Mouse (Mus musculus): ENCODE data around the gene Lactb. TPM values are rescaled to one million over a fixed set of nuclear protein-coding genes. Genes with fewer than 3 reads are reported as not detected.

Gene Lactb
- 15.4 and 21.9 TPM in 2 replicates for polyA plus RNA-seq (2011; ENCODE audit: insufficient read length, low read depth, missing spikeins)

DNA sequence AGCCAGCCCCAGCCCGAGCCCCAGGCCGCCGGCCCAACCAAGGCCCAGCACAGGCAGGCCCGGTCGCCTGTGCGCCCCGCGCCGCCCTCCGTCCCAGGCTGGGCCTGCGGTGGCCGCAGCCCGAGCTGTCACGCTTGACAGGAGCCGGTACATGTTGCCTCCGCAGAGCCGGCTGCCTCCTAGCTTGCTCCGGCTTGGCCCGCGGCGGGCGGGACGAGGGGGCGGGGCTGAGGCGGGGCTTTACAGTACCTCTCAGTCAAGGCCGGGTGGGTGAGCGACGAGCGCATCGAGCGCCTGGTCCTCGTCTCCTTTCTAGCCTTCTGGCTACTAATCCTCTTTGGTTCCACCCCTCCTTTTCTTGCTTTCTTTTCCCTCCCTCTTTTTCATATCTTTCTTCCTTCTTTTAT is at the start of gene Lactb:
Gene Lactb, minus strand, starts transcription at position 246 of the 407 bp plus-strand sequence.
- Histone ChIP-seq H3K4me1 (ENCODE audit: control insufficient read depth, insufficient read depth, low read length) (peaks cover 2% of the 10 kb centered on the region; the same call in 1 of the 2 replicates), H3K4me3 (ENCODE audit: insufficient read depth, low read length) (peak within 1 kb of the TSS; percentile 67), H3K27ac (ENCODE audit: insufficient read depth, low read length) (peak within 1 kb of the TSS; percentile 57; the same call in 1 of the 2 replicates)
- TF ChIP-seq POLR2A (IDR thresholded peaks at IDR 0.05; ENCODE audit: low read depth, low read length) (peak; percentile 74), CTCF (IDR thresholded peaks at IDR 0.05; ENCODE audit: borderline replicate concordance, insufficient read depth, low read length) (no peak)

DNA sequence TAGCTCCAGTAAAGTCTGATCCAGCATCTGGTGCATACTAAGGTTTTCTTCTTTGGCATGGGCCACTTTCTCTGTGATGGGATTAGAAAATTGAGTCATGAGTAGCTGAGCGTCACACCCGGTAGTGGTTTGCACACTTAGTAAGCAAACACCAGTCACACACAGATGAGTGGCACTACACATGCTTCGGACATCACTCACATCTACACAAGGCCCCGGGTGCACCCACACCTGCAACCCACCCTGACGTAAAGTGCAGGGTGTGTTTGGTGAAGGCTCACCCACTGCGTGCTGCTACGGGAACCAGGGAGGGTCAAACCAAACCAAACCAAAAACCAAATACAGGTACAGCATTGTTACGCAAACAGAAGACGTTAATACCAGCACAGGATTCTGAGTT is 48.1 kb upstream of the Lactb start:
- H3K27ac ChIP-seq (ENCODE audit: insufficient read depth, low read length): no peak overlapping the region
- TF ChIP-seq POLR2A (IDR thresholded peaks at IDR 0.05; ENCODE audit: low read depth, low read length) (no peak), CTCF (IDR thresholded peaks at IDR 0.05; ENCODE audit: borderline replicate concordance, insufficient read depth, low read length) (no peak)
- H3K4me3 ChIP-seq (ENCODE audit: insufficient read depth, low read length): no peak overlapping the region
- peaks cover 7% of the 10 kb centered on the region for H3K4me1 ChIP-seq (ENCODE audit: control insufficient read depth, insufficient read depth, low read length)

DNA sequence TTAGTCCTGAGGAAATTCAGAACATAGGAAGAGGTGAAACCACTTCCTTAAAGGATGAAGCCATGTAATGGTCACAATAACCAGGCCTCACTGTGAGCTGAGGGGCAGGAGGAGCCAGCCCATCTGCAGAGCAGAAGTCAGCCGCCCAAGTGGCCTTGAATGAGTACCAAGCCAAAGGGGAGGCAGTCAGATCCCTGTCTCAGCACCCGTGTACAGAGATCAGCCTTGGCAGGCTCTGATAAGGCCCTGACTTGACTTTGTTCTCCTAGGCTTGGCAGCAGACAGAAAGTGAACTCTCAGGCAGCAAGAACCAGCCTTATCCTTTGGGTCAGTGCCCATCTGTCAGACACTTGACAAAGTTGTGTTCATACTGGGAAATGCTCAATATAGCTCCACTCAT is 44.8 kb upstream of the Lactb start:
- H3K27ac ChIP-seq (ENCODE audit: insufficient read depth, low read length): peak overlapping the region; percentile 10; the same call in 1 of the 2 replicates
- no peaks in the 10 kb centered on the region for H3K4me1 ChIP-seq (ENCODE audit: control insufficient read depth, insufficient read depth, low read length)
- TF ChIP-seq CTCF (IDR thresholded peaks at IDR 0.05; ENCODE audit: borderline replicate concordance, insufficient read depth, low read length): no peak
- peak; percentile 38; the same call in 1 of the 2 replicates for TF ChIP-seq POLR2A (IDR thresholded peaks at IDR 0.05; ENCODE audit: low read depth, low read length)
- no peak overlapping the region for H3K4me3 ChIP-seq (ENCODE audit: insufficient read depth, low read length)

DNA sequence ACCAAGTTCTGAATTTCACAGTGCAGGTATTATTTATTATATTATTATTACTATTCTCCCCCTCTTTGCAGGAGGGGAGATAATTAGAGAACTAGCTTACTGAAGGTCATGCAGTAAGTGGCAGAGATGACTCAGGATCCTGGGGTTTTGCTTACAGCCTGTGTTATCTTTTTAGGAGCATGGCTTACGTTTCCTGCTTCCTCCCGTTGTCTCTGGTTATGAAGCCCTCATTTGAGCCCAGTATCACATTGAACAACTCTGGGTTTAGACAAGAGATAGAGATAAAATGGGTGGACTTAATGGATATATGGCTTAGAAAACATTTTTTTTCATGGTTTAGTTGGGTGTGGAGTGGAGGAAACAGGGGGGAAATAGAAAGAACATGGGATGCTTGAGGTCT is 38.2 kb upstream of the Lactb start:
- TF ChIP-seq CTCF (IDR thresholded peaks at IDR 0.05; ENCODE audit: borderline replicate concordance, insufficient read depth, low read length) (no peak), POLR2A (IDR thresholded peaks at IDR 0.05; ENCODE audit: low read depth, low read length) (no peak)
- H3K4me1 ChIP-seq (ENCODE audit: control insufficient read depth, insufficient read depth, low read length): peaks cover 10% of the 10 kb centered on the region; the same call in 1 of the 2 replicates
- H3K4me3 ChIP-seq (ENCODE audit: insufficient read depth, low read length): no peak overlapping the region

DNA sequence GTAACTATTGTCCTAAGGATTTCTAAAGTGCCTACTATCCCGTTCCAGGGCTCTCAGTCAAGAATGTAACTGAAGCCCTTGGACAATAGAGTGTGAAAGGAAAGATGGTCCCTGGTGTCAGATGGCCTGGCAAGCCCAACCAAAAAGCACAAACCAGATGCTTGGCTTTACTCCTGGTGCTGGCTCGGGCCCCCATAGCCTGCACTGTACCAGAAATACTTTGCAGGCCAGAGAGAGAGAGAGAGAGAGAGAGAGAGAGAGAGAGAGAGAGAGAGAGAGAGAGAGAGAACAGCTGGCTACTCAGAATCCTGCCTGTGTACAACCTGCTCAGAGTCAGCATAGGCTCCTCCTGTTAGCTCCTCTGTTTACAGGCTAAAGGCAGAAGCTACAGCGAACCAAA is 37.2 kb upstream of the Lactb start:
- Histone ChIP-seq H3K4me1 (ENCODE audit: control insufficient read depth, insufficient read depth, low read length) (peaks cover 11% of the 10 kb centered on the region; the same call in 1 of the 2 replicates), H3K27ac (ENCODE audit: insufficient read depth, low read length) (peak overlapping the region; percentile 22; the same call in 1 of the 2 replicates), H3K4me3 (ENCODE audit: insufficient read depth, low read length) (no peak overlapping the region)
- TF ChIP-seq CTCF (IDR thresholded peaks at IDR 0.05; ENCODE audit: borderline replicate concordance, insufficient read depth, low read length) (no peak), POLR2A (IDR thresholded peaks at IDR 0.05; ENCODE audit: low read depth, low read length) (no peak)

More for the DNA sequence above, 38.2 kb upstream of the Lactb start:
- H3K27ac ChIP-seq (ENCODE audit: insufficient read depth, low read length): no peak overlapping the region

DNA sequence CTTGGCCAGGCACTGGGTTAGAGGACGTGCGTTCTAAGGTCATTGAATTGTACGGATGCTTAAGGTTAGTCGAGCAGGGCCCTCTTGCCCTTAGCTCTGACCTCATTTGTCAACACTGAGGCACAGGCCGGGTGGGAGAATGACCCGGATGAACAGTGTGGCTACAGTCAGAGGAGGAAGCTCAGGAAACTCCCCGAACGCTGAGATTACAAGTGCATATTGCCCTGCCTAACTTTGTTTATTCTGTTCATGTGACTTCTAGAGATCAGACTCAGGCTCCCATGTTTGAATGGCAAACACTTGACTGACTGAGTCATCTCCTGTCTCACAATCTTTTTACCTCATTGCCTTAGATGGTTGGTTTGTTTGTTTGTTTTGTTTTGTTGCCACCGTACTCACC is 36.2 kb upstream of the Lactb start:
- H3K4me1 ChIP-seq (ENCODE audit: control insufficient read depth, insufficient read depth, low read length): peaks cover 20% of the 10 kb centered on the region
- no peak for TF ChIP-seq CTCF (IDR thresholded peaks at IDR 0.05; ENCODE audit: borderline replicate concordance, insufficient read depth, low read length)
- TF ChIP-seq POLR2A (IDR thresholded peaks at IDR 0.05; ENCODE audit: low read depth, low read length): no peak
- H3K4me3 ChIP-seq (ENCODE audit: insufficient read depth, low read length): no peak overlapping the region
- 0 out of 2 replicates have a peak overlapping the region, but pooled peaks have one; percentile 22 for H3K27ac ChIP-seq (ENCODE audit: insufficient read depth, low read length)

DNA sequence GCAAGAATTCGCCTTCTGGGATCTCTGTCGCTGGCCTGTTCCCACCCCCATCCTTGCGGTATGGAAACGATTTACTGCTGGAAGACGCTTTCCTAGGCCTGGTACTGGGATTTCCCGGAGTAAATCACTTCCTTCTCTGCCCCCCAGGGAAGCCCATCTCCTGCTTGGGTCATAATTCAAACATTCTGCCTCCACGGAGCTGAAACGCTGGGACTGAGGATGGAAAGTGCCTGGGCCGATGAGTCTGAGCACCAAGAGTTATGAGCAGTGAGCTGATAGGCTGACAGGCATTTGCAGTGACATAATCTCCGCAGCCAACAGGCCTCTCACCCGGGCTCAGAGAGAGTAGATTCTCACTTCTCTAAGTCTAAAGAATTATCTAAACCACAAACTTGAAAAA is 33.5 kb upstream of the Lactb start:
- peaks cover 25% of the 10 kb centered on the region for H3K4me1 ChIP-seq (ENCODE audit: control insufficient read depth, insufficient read depth, low read length)
- peak overlapping the region; percentile 70 for H3K27ac ChIP-seq (ENCODE audit: insufficient read depth, low read length)
- no peak overlapping the region for H3K4me3 ChIP-seq (ENCODE audit: insufficient read depth, low read length)
- TF ChIP-seq CTCF (IDR thresholded peaks at IDR 0.05; ENCODE audit: borderline replicate concordance, insufficient read depth, low read length) (no peak), POLR2A (IDR thresholded peaks at IDR 0.05; ENCODE audit: low read depth, low read length) (no peak)

DNA sequence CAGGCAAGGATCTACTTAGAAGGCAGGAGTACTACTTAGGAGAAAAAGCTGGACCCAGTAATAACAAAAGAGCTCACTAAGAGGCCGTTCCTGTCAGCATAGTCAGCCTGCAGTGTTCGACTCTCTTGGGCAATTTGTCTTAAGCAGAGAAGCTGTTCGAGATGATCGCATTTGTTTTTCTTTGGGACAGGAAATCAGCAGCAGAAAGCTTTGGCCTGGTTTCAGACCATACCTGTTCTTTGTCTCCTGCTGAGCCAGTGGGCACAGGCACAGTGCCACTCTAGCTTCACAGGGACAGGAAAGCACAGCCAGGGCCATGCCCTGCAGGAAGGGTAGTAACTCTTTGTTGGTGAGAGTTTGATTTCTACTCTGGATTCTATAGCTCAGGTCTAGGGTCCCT is 31.1 kb upstream of the Lactb start:
- no peak overlapping the region for H3K4me3 ChIP-seq (ENCODE audit: insufficient read depth, low read length)
- H3K27ac ChIP-seq (ENCODE audit: insufficient read depth, low read length): no peak overlapping the region
- no peak for TF ChIP-seq CTCF (IDR thresholded peaks at IDR 0.05; ENCODE audit: borderline replicate concordance, insufficient read depth, low read length)
- TF ChIP-seq POLR2A (IDR thresholded peaks at IDR 0.05; ENCODE audit: low read depth, low read length): no peak
- peaks cover 26% of the 10 kb centered on the region; the same call in 1 of the 2 replicates for H3K4me1 ChIP-seq (ENCODE audit: control insufficient read depth, insufficient read depth, low read length)

DNA sequence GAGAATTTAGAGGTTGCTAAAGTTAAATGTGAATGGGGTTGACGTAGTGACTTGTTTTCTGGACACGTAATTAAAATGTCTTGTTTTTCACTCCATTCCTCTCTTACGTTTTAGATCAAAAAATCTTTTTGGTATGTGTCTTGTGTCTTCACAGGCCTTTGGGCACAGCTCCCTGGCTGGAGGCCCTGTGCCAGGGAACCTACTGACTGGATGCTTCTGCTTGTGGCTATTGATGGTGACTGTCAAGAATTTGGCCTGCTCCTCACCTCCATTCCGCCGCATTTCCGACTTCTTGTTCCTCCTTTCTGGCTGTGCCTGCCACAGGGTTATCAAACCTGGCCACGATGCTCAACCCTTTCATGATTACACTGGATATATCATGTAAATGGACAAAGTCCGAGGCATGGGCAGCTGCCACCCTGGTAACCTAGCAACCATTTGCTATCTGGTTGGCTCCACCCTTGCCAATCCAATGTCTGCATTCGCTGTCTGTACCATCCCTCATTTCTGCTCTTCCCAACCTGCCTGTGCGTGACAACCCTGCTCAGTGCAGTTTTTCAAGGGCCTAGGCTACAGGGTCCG is 30.0 kb upstream of the Lactb start:
- Histone ChIP-seq H3K4me1 (ENCODE audit: control insufficient read depth, insufficient read depth, low read length) (peaks cover 26% of the 10 kb centered on the region; the same call in 1 of the 2 replicates), H3K27ac (ENCODE audit: insufficient read depth, low read length) (no peak overlapping the region), H3K4me3 (ENCODE audit: insufficient read depth, low read length) (no peak overlapping the region)
- TF ChIP-seq CTCF (IDR thresholded peaks at IDR 0.05; ENCODE audit: borderline replicate concordance, insufficient read depth, low read length): no peak
- no peak for TF ChIP-seq POLR2A (IDR thresholded peaks at IDR 0.05; ENCODE audit: low read depth, low read length)

DNA sequence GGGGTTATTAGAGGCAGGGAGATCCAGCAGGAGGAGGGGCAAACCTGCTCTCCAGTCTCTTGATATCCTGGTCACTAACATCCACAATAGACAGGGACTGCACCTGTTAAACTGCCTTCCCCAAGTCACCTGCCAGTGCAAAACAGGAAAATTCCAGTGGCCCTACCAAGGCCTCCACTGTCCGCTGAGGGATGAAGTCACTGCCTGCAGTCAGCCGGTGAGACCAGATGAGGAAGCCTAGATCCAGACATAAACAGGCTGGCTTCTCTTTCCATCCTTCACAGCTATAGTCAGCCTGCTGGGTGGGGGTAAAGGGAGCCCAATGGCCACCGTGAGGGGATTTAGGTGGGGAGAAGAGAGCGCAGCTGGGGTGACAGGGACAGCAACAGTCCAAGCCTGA is 28.4 kb upstream of the Lactb start:
- H3K27ac ChIP-seq (ENCODE audit: insufficient read depth, low read length): no peak overlapping the region; the same call in 1 of the 2 replicates
- peaks cover 23% of the 10 kb centered on the region; the same call in 1 of the 2 replicates for H3K4me1 ChIP-seq (ENCODE audit: control insufficient read depth, insufficient read depth, low read length)
- TF ChIP-seq POLR2A (IDR thresholded peaks at IDR 0.05; ENCODE audit: low read depth, low read length) (no peak), CTCF (IDR thresholded peaks at IDR 0.05; ENCODE audit: borderline replicate concordance, insufficient read depth, low read length) (no peak)
- no peak overlapping the region for H3K4me3 ChIP-seq (ENCODE audit: insufficient read depth, low read length)
